Mouse (Mus musculus): Measurements from ENCODE around the gene Mta2.
A peak's percentile ranks its signal among the peaks of the same experiment; 100 is the strongest.

Gene Mta2

GRCm38 (mm10) chr19:8992769-8993624 is 51.3 kb downstream of the Mta2 start:
- DNase-seq, result peak; percentile 64 to 71

GRCm38 (mm10) chr19:8993625-8993912 is 51.9 kb downstream of the Mta2 start:
- no peak for DNase-seq

- DNase-seq, result no peak
Observed at GRCm38 (mm10) chr19:8994813-8995607, 53.3 kb downstream of the Mta2 start.

DNA sequence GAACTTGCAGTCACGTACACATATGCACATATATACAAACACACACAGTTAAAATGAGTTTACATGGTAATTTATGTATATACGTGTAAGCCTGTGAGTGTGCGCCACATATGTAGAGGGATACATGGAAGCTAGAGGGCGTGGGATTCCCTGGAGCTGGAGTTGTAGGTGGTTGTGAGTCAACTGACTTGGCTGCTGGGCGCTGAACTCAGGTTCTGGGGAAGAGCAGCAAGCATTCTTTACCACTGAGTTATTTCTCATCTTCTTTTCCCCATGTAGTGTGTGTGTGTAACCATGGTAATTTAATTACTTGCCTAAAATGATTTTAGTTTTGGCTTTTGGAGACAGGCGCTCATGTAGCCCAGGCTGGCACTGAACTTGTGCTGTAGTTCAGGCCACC is 54.9 kb downstream of the Mta2 start:
- no peak for DNase-seq

- no peak for DNase-seq
Observed at GRCm38 (mm10) chr19:8997546-8997945, 55.9 kb downstream of the Mta2 start.

GRCm38 (mm10) chr19:8998546-8998945 is 56.9 kb downstream of the Mta2 start:
- no peak for DNase-seq

GRCm38 (mm10) chr19:8999223-8999622 is 57.5 kb downstream of the Mta2 start:
- no peak for DNase-seq
